Mouse (Mus musculus): ENCODE results near the gene Foxn1. TPM values are rescaled to one million over a fixed set of nuclear protein-coding genes. Genes with fewer than 3 reads are reported as not detected.

The Foxn1 gene
- polyA plus RNA-seq, 1 experiment from 2014 or later, result not detected

DNA sequence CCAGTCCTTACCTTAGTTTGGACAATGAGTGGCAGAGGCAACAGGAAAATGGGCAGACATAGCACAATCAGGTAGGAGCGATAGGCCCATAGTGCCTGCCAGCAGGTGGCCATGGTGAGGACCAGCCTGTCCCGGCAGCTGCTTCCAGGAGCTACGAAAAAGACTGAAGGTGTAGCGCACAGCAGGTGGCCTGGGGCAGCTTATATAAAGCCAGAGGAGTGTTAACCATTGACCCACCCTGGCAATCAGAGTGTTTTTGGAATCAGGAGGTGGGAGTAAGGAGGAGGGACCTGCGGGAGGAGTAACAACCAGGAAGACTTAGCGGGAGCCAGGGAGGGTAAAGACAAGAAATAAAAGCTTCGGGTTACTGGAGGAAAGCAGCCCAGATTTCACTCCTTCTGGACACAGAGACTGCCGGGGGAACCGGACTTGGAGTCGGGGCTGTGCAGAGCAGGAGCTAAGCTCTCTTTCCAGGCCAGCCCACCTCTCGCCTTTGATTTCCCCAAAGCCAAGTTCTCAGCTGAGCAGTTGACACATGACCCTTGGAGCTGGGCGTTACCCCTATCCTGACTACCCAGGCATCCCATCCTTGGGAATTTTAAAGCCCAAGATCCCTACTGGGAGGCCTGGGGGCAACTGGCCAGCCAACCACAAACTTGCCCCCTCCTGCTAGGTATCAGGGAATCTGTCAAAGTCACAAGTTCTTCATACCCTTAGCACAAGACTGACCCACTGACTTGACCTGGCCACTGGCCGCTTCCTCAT lies 35.9 kb upstream of the Foxn1 start, which contains the start of gene Slc13a2:
Gene Slc13a2, minus strand, starts transcription at position 163 of the 765 bp plus-strand sequence.
- 27% methylated on average over 13 of the region's 13 CpGs for WGBS
- H3K27ac ChIP-seq (ENCODE audit: low read length), result no peak within 1 kb of the TSS
- H3K4me2 ChIP-seq (ENCODE audit: low read length), result no peak within 1 kb of the TSS
- H3K36me3 ChIP-seq (ENCODE audit: control insufficient read depth, insufficient read depth, low read length), result no peaks in the 10 kb centered on the region
- H3K4me1 ChIP-seq (ENCODE audit: control insufficient read depth, insufficient read depth, low read length), result no peaks in the 10 kb centered on the region
- ATAC-seq, result no peak
- no peak within 1 kb of the TSS for H3K4me3 ChIP-seq (ENCODE audit: low read depth, low read length)
- no peaks in the 10 kb centered on the region for H3K9me3 ChIP-seq (replicated peaks; ENCODE audit: control insufficient read depth, low read length, poor library complexity, severe bottlenecking)
- H3K27me3 ChIP-seq (ENCODE audit: control insufficient read depth, insufficient read depth, low read depth, low read length), result no peaks in the 10 kb centered on the region
- no peak within 1 kb of the TSS for H3K9ac ChIP-seq (ENCODE audit: low read depth, low read length)

DNA sequence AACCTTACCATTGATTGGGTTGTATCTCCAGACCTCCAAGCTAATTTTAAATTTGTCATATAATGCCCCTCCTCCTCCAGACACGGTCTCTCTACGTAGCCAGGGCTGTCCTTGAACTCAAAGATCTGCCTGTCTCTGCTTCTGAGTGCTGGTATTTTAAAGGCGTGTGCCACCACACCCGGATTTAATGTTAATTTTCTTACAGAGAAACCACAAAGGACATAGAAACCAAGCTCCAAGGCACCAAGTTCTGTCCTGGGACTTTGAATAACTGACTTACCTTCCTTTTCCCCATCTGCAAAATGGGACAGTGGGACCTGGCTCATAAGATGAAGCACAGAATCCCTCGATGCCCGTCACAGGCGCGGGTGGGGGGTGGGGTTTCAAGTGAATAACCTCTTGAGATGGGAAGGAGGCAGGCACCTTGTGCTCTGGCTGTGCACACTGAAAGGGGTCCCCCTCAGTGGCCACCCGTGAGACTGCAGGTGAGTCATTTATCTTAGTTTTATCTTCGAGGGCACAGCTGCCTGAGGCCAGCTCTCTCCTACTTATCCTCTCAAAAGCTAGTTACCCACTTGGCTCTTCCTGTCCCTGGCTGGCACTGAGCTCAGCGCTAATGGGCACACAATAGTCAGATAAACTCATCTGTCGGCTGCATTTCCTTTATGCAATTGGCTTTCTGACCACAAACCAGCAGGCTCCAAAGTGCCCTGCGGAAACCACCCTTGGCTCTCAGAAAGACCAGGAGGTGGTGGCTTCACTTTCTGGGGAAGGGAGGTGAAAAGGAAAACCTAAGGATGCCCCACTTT lies 35.0 kb upstream of the Foxn1 start:
- H3K27me3 ChIP-seq (ENCODE audit: control insufficient read depth, insufficient read depth, low read depth, low read length), result no peaks in the 10 kb centered on the region
- ATAC-seq, result no peak
- H3K9me3 ChIP-seq (replicated peaks; ENCODE audit: control insufficient read depth, low read length, poor library complexity, severe bottlenecking), result no peaks in the 10 kb centered on the region
- H3K36me3 ChIP-seq (ENCODE audit: control insufficient read depth, insufficient read depth, low read length), result no peaks in the 10 kb centered on the region
- H3K9ac ChIP-seq (ENCODE audit: low read depth, low read length), result no peak overlapping the region
- H3K4me3 ChIP-seq (ENCODE audit: low read depth, low read length), result no peak overlapping the region
- H3K27ac ChIP-seq (ENCODE audit: low read length), result no peak overlapping the region
- H3K4me1 ChIP-seq (ENCODE audit: control insufficient read depth, insufficient read depth, low read length), result no peaks in the 10 kb centered on the region
- 68% methylated on average over 13 of the region's 13 CpGs for WGBS
- no peak overlapping the region for H3K4me2 ChIP-seq (ENCODE audit: low read length)

DNA sequence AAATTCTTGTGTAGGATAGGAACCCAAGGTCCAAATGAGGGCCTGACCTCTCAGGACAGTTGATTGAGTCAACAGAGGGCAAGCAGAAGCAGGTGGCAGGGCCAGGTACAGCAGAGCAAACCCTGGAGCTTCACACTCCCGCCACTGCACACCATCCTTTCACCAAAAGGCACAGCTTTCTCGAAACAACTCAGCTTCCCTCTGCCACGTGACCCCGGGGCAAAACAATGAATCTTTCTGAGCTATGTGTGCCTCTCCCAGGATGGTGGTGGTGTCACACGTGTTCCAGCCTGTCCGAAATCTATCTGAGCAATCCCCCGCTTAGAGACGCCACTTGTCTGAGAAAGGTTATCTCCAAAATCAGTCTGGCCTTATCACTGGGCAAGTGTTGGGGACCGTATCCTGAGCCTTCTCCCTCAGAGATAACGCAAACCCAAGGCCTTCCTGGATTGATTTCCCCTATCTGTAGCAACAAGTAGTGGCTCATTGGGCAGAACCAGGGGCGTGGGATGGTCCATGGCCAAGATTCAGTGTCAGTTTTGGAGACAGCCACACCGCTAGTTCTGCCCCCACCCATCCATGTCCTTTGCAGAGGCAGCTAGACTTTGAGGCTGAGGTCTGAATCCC lies 34.0 kb upstream of the Foxn1 start:
- 79% methylated on average over 12 of the region's 12 CpGs for whole genome bisulfite sequencing
- ATAC-seq, result no peak
- H3K27me3 ChIP-seq (ENCODE audit: control insufficient read depth, insufficient read depth, low read depth, low read length), result no peaks in the 10 kb centered on the region
- H3K4me3 ChIP-seq (ENCODE audit: low read depth, low read length), result no peak overlapping the region
- H3K9ac ChIP-seq (ENCODE audit: low read depth, low read length), result no peak overlapping the region
- no peaks in the 10 kb centered on the region for H3K9me3 ChIP-seq (replicated peaks; ENCODE audit: control insufficient read depth, low read length, poor library complexity, severe bottlenecking)
- H3K4me1 ChIP-seq (ENCODE audit: control insufficient read depth, insufficient read depth, low read length), result no peaks in the 10 kb centered on the region
- H3K36me3 ChIP-seq (ENCODE audit: control insufficient read depth, insufficient read depth, low read length), result no peaks in the 10 kb centered on the region
- no peak overlapping the region for H3K4me2 ChIP-seq (ENCODE audit: low read length)
- no peak overlapping the region for H3K27ac ChIP-seq (ENCODE audit: low read length)

GRCm38 (mm10) chr11:78416854-78417253 lies 30.5 kb upstream of the Foxn1 start:
- H3K9ac ChIP-seq (ENCODE audit: low read depth, low read length), result no peak overlapping the region
- WGBS, result 82% methylated on average over 6 of the region's 6 CpGs

GRCm38 (mm10) chr11:78412861-78413260 lies 26.5 kb upstream of the Foxn1 start:
- Histone ChIP-seq H3K9ac (ENCODE audit: low read depth, low read length) (no peak overlapping the region), H3K4me3 (ENCODE audit: low read depth, low read length) (no peak overlapping the region), H3K27me3 (ENCODE audit: control insufficient read depth, insufficient read depth, low read depth, low read length) (no peaks in the 10 kb centered on the region), H3K4me1 (ENCODE audit: control insufficient read depth, insufficient read depth, low read length) (no peaks in the 10 kb centered on the region), H3K36me3 (ENCODE audit: control insufficient read depth, insufficient read depth, low read length) (no peaks in the 10 kb centered on the region), H3K9me3 (replicated peaks; ENCODE audit: control insufficient read depth, low read length, poor library complexity, severe bottlenecking) (no peaks in the 10 kb centered on the region), H3K4me2 (ENCODE audit: low read length) (no peak overlapping the region), H3K27ac (ENCODE audit: low read length) (no peak overlapping the region)
- no peak for ATAC-seq
- 72% methylated on average over 6 of the region's 6 CpGs for WGBS

More at GRCm38 (mm10) chr11:78416854-78417253, 30.5 kb upstream of the Foxn1 start:
- Histone ChIP-seq H3K4me1 (ENCODE audit: control insufficient read depth, insufficient read depth, low read length) (no peaks in the 10 kb centered on the region), H3K27me3 (ENCODE audit: control insufficient read depth, insufficient read depth, low read depth, low read length) (no peaks in the 10 kb centered on the region), H3K36me3 (ENCODE audit: control insufficient read depth, insufficient read depth, low read length) (no peaks in the 10 kb centered on the region), H3K4me2 (ENCODE audit: low read length) (no peak overlapping the region), H3K9me3 (replicated peaks; ENCODE audit: control insufficient read depth, low read length, poor library complexity, severe bottlenecking) (no peaks in the 10 kb centered on the region), H3K4me3 (ENCODE audit: low read depth, low read length) (no peak overlapping the region), H3K27ac (ENCODE audit: low read length) (no peak overlapping the region)
- ATAC-seq, result no peak

GRCm38 (mm10) chr11:78412324-78412850 lies 26.0 kb upstream of the Foxn1 start:
- Histone ChIP-seq H3K27ac (ENCODE audit: low read length) (no peak overlapping the region), H3K27me3 (ENCODE audit: control insufficient read depth, insufficient read depth, low read depth, low read length) (no peaks in the 10 kb centered on the region), H3K9ac (ENCODE audit: low read depth, low read length) (no peak overlapping the region), H3K4me2 (ENCODE audit: low read length) (no peak overlapping the region), H3K4me1 (ENCODE audit: control insufficient read depth, insufficient read depth, low read length) (no peaks in the 10 kb centered on the region), H3K9me3 (replicated peaks; ENCODE audit: control insufficient read depth, low read length, poor library complexity, severe bottlenecking) (no peaks in the 10 kb centered on the region), H3K36me3 (ENCODE audit: control insufficient read depth, insufficient read depth, low read length) (no peaks in the 10 kb centered on the region), H3K4me3 (ENCODE audit: low read depth, low read length) (no peak overlapping the region)
- ATAC-seq, result no peak
- WGBS, result 74% methylated on average over 6 of the region's 6 CpGs

DNA sequence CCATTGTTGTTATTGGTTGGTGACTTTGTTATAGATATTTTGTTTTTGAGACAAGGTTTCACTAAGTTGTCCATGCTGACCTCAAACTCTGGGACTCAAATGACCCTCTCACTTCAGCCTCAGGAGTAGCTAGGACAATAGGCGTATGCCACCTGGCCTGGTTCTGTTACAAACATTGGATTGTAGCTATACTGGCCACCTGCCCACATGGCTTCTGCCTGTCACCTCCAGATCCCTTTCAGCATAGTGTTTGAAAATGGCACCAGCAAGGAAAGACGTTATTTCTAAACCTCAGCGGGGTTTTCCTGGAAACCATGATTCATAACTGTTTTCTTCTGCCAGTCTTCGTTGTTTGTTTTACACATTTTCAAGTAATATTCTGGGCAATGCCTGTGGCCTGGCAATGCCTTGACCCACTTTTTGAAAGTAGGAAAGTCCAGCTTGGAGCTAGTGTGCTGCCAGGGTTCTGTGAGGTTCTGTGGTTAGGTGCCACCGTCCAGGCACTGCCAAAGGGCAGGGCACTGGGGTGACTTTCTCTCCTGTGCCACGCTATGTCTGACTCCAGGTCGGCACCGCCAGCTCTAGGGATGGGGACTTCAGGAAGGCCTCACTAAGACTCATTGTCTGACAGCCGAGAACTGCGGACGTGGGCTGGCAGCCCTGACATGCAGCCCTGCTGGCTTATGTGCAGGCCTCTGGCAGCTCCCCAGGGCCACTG lies 25.4 kb upstream of the Foxn1 start:
- Histone ChIP-seq H3K36me3 (ENCODE audit: control insufficient read depth, insufficient read depth, low read length) (no peaks in the 10 kb centered on the region), H3K4me2 (ENCODE audit: low read length) (no peak overlapping the region), H3K27ac (ENCODE audit: low read length) (no peak overlapping the region), H3K27me3 (ENCODE audit: control insufficient read depth, insufficient read depth, low read depth, low read length) (no peaks in the 10 kb centered on the region), H3K9me3 (replicated peaks; ENCODE audit: control insufficient read depth, low read length, poor library complexity, severe bottlenecking) (no peaks in the 10 kb centered on the region), H3K9ac (ENCODE audit: low read depth, low read length) (no peak overlapping the region), H3K4me3 (ENCODE audit: low read depth, low read length) (no peak overlapping the region), H3K4me1 (ENCODE audit: control insufficient read depth, insufficient read depth, low read length) (no peaks in the 10 kb centered on the region)
- WGBS, result 69% methylated on average over 11 of the region's 11 CpGs
- no peak for ATAC-seq

- Histone ChIP-seq H3K9me3 (replicated peaks; ENCODE audit: control insufficient read depth, low read length, poor library complexity, severe bottlenecking) (no peaks in the 10 kb centered on the region), H3K36me3 (ENCODE audit: control insufficient read depth, insufficient read depth, low read length) (no peaks in the 10 kb centered on the region), H3K27me3 (ENCODE audit: control insufficient read depth, insufficient read depth, low read depth, low read length) (no peaks in the 10 kb centered on the region), H3K4me1 (ENCODE audit: control insufficient read depth, insufficient read depth, low read length) (no peaks in the 10 kb centered on the region), H3K4me3 (ENCODE audit: low read depth, low read length) (no peak overlapping the region), H3K9ac (ENCODE audit: low read depth, low read length) (no peak overlapping the region), H3K4me2 (ENCODE audit: low read length) (no peak overlapping the region), H3K27ac (ENCODE audit: low read length) (no peak overlapping the region)
- ATAC-seq, result no peak
- WGBS, result 87% methylated on average over 9 of the region's 9 CpGs
Observed at GRCm38 (mm10) chr11:78408256-78409240, 22.2 kb upstream of the Foxn1 start.

Measured in midbrain, embryonic 16.5 days (tissue).